In genomic region chr9:31559506-31560225, GRCm38 (mm10) we compare ENCODE assay signal across 8 mouse cellular contexts.
DNase-seq lines count a peak whose midpoint lies in the region; ATAC-seq and TF ChIP-seq lines count a peak whose summit lies in the region.

No protein-coding gene starts in this region.

- no peaks in the 10 kb centered on the region for H3K9me3 ChIP-seq in embryonic facial prominence, embryonic 14.5 days (ENCODE audit: control insufficient read depth, low read length)
- H3K9me3 ChIP-seq in heart, embryonic 11.5 days (replicated peaks; ENCODE audit: control insufficient read depth, low read length) = no peaks in the 10 kb centered on the region
- no peaks in the 10 kb centered on the region for H3K9me3 ChIP-seq in kidney, embryonic 15.5 days (replicated peaks)
- H3K9me3 ChIP-seq in limb, embryonic 15.5 days = no peaks in the 10 kb centered on the region
- H3K9me3 ChIP-seq in midbrain, postnatal 0 days (ENCODE audit: low read length) = no peaks in the 10 kb centered on the region
- H3K9me3 ChIP-seq in stomach, embryonic 14.5 days (ENCODE audit: control insufficient read depth, low read depth, low read length) = no peaks in the 10 kb centered on the region

- 30% methylated on average over 18 of the region's 18 CpGs for WGBS in embryonic facial prominence, embryonic 14.5 days
- 33% methylated on average over 18 of the region's 18 CpGs for WGBS in heart, embryonic 11.5 days (ENCODE audit: insufficient replicate concordance)
- WGBS in kidney, embryonic 15.5 days = 34% methylated on average over 18 of the region's 18 CpGs
- 33% methylated on average over 18 of the region's 18 CpGs for WGBS in limb, embryonic 15.5 days
- WGBS in midbrain, postnatal 0 days = 31% methylated on average over 18 of the region's 18 CpGs
- 33% methylated on average over 18 of the region's 18 CpGs for WGBS in stomach, embryonic 14.5 days

- peak overlapping the region; percentile 22 for H3K4me3 ChIP-seq in embryonic facial prominence, embryonic 14.5 days (ENCODE audit: low read depth, low read length)
- peak overlapping the region; percentile 31 for H3K4me3 ChIP-seq in heart, embryonic 11.5 days (ENCODE audit: low read depth, low read length)
- peak overlapping the region; percentile 31 for H3K4me3 ChIP-seq in kidney, embryonic 15.5 days (replicated peaks)
- peak overlapping the region; percentile 29 for H3K4me3 ChIP-seq in limb, embryonic 15.5 days
- H3K4me3 ChIP-seq in midbrain, postnatal 0 days (ENCODE audit: low read depth, low read length) = peak overlapping the region; percentile 23; the same call in 1 of the 2 replicates
- 0 out of 2 replicates have a peak overlapping the region, but pooled peaks have one; percentile 1 for H3K4me3 ChIP-seq in stomach, embryonic 14.5 days (ENCODE audit: low read depth, low read length)

- TF ChIP-seq CTCF in midbrain, postnatal 0 days (IDR thresholded peaks at IDR 0.05) = peak; percentile 100

- peak; percentile 79; the same call in 1 of the 2 replicates for ATAC-seq in embryonic facial prominence, embryonic 14.5 days (ENCODE audit: low read depth)
- ATAC-seq in heart, embryonic 11.5 days (replicated peaks; ENCODE audit: insufficient number of reproducible peaks, low FRiP score, low TSS enrichment) = no peak
- ATAC-seq in kidney, embryonic 15.5 days (replicated peaks; ENCODE audit: low FRiP score) = no peak; the same call in 1 of the 2 replicates
- ATAC-seq in limb, embryonic 15.5 days (ENCODE audit: insufficient number of reproducible peaks, low FRiP score, low TSS enrichment, low read depth) = no peak
- ATAC-seq in midbrain, postnatal 0 days (ENCODE audit: low FRiP score) = peak; percentile 58; the same call in 1 of the 2 replicates
- 0 out of 2 replicates have a peak, but pooled peaks have one; percentile 63 for ATAC-seq in stomach, embryonic 14.5 days (ENCODE audit: insufficient number of reproducible peaks, insufficient read depth, low FRiP score, low read depth)

- H3K4me1 ChIP-seq in embryonic facial prominence, embryonic 14.5 days (ENCODE audit: control insufficient read depth, insufficient read depth, low read length) = no peaks in the 10 kb centered on the region
- H3K4me1 ChIP-seq in heart, embryonic 11.5 days (ENCODE audit: control insufficient read depth, insufficient read depth, low read length) = no peaks in the 10 kb centered on the region
- H3K4me1 ChIP-seq in kidney, embryonic 15.5 days = peaks cover 5% of the 10 kb centered on the region
- H3K4me1 ChIP-seq in limb, embryonic 15.5 days = peaks cover 4% of the 10 kb centered on the region; the same call in 1 of the 2 replicates
- peaks cover 7% of the 10 kb centered on the region; the same call in 1 of the 2 replicates for H3K4me1 ChIP-seq in midbrain, postnatal 0 days (ENCODE audit: insufficient read depth, low read length)
- no peaks in the 10 kb centered on the region for H3K4me1 ChIP-seq in stomach, embryonic 14.5 days (ENCODE audit: control insufficient read depth, insufficient read depth, low read length)

- peak; percentile 76 for DNase-seq in 416B (ENCODE audit: low read depth)
- DNase-seq in adrenal gland, postnatal 4 days (ENCODE audit: low spot score in 2 of 2) = peak; percentile 14 to 52
- DNase-seq in embryonic facial prominence, embryonic 14.5 days (ENCODE audit: low spot score) = peak; percentile 90
- peak; percentile 92 for DNase-seq in midbrain, postnatal 0 days (ENCODE audit: low spot score)

- peak overlapping the region; percentile 55 for H3K4me2 ChIP-seq in embryonic facial prominence, embryonic 14.5 days (ENCODE audit: low read depth, low read length)
- H3K4me2 ChIP-seq in heart, embryonic 11.5 days = peak overlapping the region; percentile 56
- peak overlapping the region; percentile 65 for H3K4me2 ChIP-seq in kidney, embryonic 15.5 days
- peak overlapping the region; percentile 56 for H3K4me2 ChIP-seq in limb, embryonic 15.5 days
- H3K4me2 ChIP-seq in midbrain, postnatal 0 days (ENCODE audit: low read depth, low read length, poor library complexity, severe bottlenecking) = peak overlapping the region; percentile 52
- H3K4me2 ChIP-seq in stomach, embryonic 14.5 days (replicated peaks; ENCODE audit: low read depth, low read length) = peak overlapping the region; percentile 30

- H3K27me3 ChIP-seq in embryonic facial prominence, embryonic 14.5 days (replicated peaks; ENCODE audit: control insufficient read depth, insufficient read depth, low read length) = peaks cover 7% of the 10 kb centered on the region
- H3K27me3 ChIP-seq in heart, embryonic 11.5 days (ENCODE audit: control insufficient read depth, insufficient read depth, low read length) = no peaks in the 10 kb centered on the region
- H3K27me3 ChIP-seq in kidney, embryonic 15.5 days = peaks cover 11% of the 10 kb centered on the region; the same call in 1 of the 2 replicates
- no peaks in the 10 kb centered on the region; the same call in 1 of the 2 replicates for H3K27me3 ChIP-seq in limb, embryonic 15.5 days
- no peaks in the 10 kb centered on the region; the same call in 1 of the 2 replicates for H3K27me3 ChIP-seq in midbrain, postnatal 0 days (ENCODE audit: insufficient read depth, low read length)
- H3K27me3 ChIP-seq in stomach, embryonic 14.5 days (ENCODE audit: control insufficient read depth, insufficient read depth, low read length) = no peaks in the 10 kb centered on the region

- H3K9ac ChIP-seq in embryonic facial prominence, embryonic 14.5 days (ENCODE audit: low read depth, low read length) = peak overlapping the region; percentile 52; the same call in 1 of the 2 replicates
- no peak overlapping the region for H3K9ac ChIP-seq in heart, embryonic 11.5 days (ENCODE audit: low read depth, low read length)
- H3K9ac ChIP-seq in kidney, embryonic 15.5 days = 0 out of 2 replicates have a peak overlapping the region, but pooled peaks have one; percentile 36
- no peak overlapping the region for H3K9ac ChIP-seq in limb, embryonic 15.5 days
- H3K9ac ChIP-seq in midbrain, postnatal 0 days (replicated peaks; ENCODE audit: low read length, poor library complexity, severe bottlenecking) = peak overlapping the region; percentile 39; the same call in 1 of the 2 replicates
- no peak overlapping the region for H3K9ac ChIP-seq in stomach, embryonic 14.5 days (replicated peaks; ENCODE audit: low read depth, low read length)

- no peak overlapping the region for H3K27ac ChIP-seq in embryonic facial prominence, embryonic 14.5 days (replicated peaks; ENCODE audit: low read depth, low read length)
- no peak overlapping the region for H3K27ac ChIP-seq in heart, embryonic 11.5 days (ENCODE audit: low read depth, low read length)
- H3K27ac ChIP-seq in kidney, embryonic 15.5 days = no peak overlapping the region
- no peak overlapping the region for H3K27ac ChIP-seq in limb, embryonic 15.5 days
- no peak overlapping the region for H3K27ac ChIP-seq in midbrain, postnatal 0 days (ENCODE audit: low read depth, low read length)
- H3K27ac ChIP-seq in stomach, embryonic 14.5 days (ENCODE audit: low read length) = no peak overlapping the region

- no peaks in the 10 kb centered on the region for H3K36me3 ChIP-seq in embryonic facial prominence, embryonic 14.5 days (ENCODE audit: control insufficient read depth, insufficient read depth, low read length)
- no peaks in the 10 kb centered on the region for H3K36me3 ChIP-seq in heart, embryonic 11.5 days (ENCODE audit: control insufficient read depth, insufficient read depth, low read length)
- no peaks in the 10 kb centered on the region for H3K36me3 ChIP-seq in kidney, embryonic 15.5 days
- no peaks in the 10 kb centered on the region for H3K36me3 ChIP-seq in limb, embryonic 15.5 days
- no peaks in the 10 kb centered on the region for H3K36me3 ChIP-seq in midbrain, postnatal 0 days (ENCODE audit: insufficient read depth, low read length)
- H3K36me3 ChIP-seq in stomach, embryonic 14.5 days (ENCODE audit: control insufficient read depth, insufficient read depth, low read length) = no peaks in the 10 kb centered on the region

Comparison
In these comparisons a context has a peak if more than half of its experiments do, and no peak if none do; other contexts are left out.
1. DNase-seq: peak in every context shown above with its lines; median percentile 92 in midbrain, postnatal 0 days; 90 in embryonic facial prominence, embryonic 14.5 days; 76 in 416B; 33 in adrenal gland, postnatal 4 days.
2. ATAC-seq: peak in embryonic facial prominence, embryonic 14.5 days (single experiment), midbrain, postnatal 0 days (single experiment) and stomach, embryonic 14.5 days (single experiment); none in heart, embryonic 11.5 days (single experiment), kidney, embryonic 15.5 days (single experiment) and limb, embryonic 15.5 days (single experiment).
3. H3K9ac ChIP-seq: peak in embryonic facial prominence, embryonic 14.5 days (single experiment), kidney, embryonic 15.5 days (single experiment) and midbrain, postnatal 0 days (single experiment); none in heart, embryonic 11.5 days (single experiment), limb, embryonic 15.5 days (single experiment) and stomach, embryonic 14.5 days (single experiment).
4. Peak in every context shown above with its lines, with median percentiles within 50 percentile points of each other: H3K4me2 ChIP-seq and H3K4me3 ChIP-seq.